Mouse (Mus musculus) neural tube, embryonic 14.5 days (tissue): Measurements from ENCODE around the gene Eif4a1. TPM values are rescaled to one million over a fixed set of nuclear protein-coding genes. Genes with fewer than 3 reads are reported as not detected.

Experiments
- ATAC-seq: fragments of 200-750 bp; cut with Nextera tagmentation; 2 replicates; pipeline ENCODE4 v1.8.0; 2017; ENCODE audit warnings: low read depth, mild to moderate bottlenecking, moderate TSS enrichment, moderate library complexity
- H3K27ac ChIP-seq: fragments of 300-500 bp; sonication (generic); 2 replicates; pipeline ENCODE4 v1.5.1; 2014; ENCODE audit warnings: low read depth, mild to moderate bottlenecking, control low read depth, low read length, moderate library complexity, mixed read lengths
- H3K27me3 ChIP-seq: fragments of 300-500 bp; sonication (generic); 2 replicates; pipeline ENCODE4 v1.6.1; 2014; ENCODE audit warnings: low read length; ENCODE audit not compliant: control insufficient read depth, insufficient read depth
- H3K36me3 ChIP-seq: fragments of 300-500 bp; sonication (generic); 2 replicates; pipeline ENCODE4 v1.6.1; 2014; ENCODE audit warnings: low read length, mixed read lengths; ENCODE audit not compliant: control insufficient read depth, insufficient read depth
- H3K4me1 ChIP-seq: fragments of 300-500 bp; sonication (generic); 2 replicates; pipeline ENCODE4 v1.6.1; 2014; ENCODE audit warnings: low read length; ENCODE audit not compliant: control insufficient read depth, insufficient read depth
- H3K4me2 ChIP-seq: fragments of 300-500 bp; sonication (generic); 2 replicates; pipeline ENCODE4 v1.6.1; 2014; ENCODE audit warnings: mild to moderate bottlenecking, low read depth, low read length, control low read depth
- H3K4me3 ChIP-seq: fragments of 300-500 bp; sonication (generic); 2 replicates; pipeline ENCODE4 v1.5.1; 2014; ENCODE audit warnings: low read depth, low read length, control low read depth, mixed read lengths
- H3K9ac ChIP-seq: fragments of 300-500 bp; sonication (generic); replicated peaks from 2 replicates; pipeline ENCODE4 v1.6.1; 2014; ENCODE audit warnings: low read depth, mild to moderate bottlenecking, control low read depth, low read length, mixed read lengths
- H3K9me3 ChIP-seq: fragments of 300-500 bp; sonication (generic); 2 replicates; pipeline ENCODE4 v1.6.1; 2016; ENCODE audit warnings: low read length; ENCODE audit not compliant: control insufficient read depth
- WGBS: fragments of 180-500 bp; shearing (Covaris S2); extraction: QIAGEN DNeasy Blood & Tissue Kit; methylation state at CpG from one replicate; pipeline ENCODE4 v1.1.7; 2014; 5-methylcytosine and 5-hydroxymethylcytosine counted together
- polyA plus RNA-seq: library from polyadenylated mRNA; unstranded; fragments of >200 nt; fragmentation: Nextera tagmentation; extraction: Ambion mirVana; gene quantifications from 2 replicates; pipeline ENCODE4 v1.2.1, GENCODE M21; 2014

Eif4a1 gene
- polyA plus RNA-seq, 1 experiment from 2014 or later, result 643 TPM

GRCm38 (mm10) chr11:69670786-69671725, 1.2 kb downstream of the Eif4a1 start:
- peak overlapping the region; percentile 96 for H3K4me2 ChIP-seq
- no peaks in the 10 kb centered on the region for H3K27me3 ChIP-seq
- peak overlapping the region; percentile 93 for H3K27ac ChIP-seq
- 2% methylated on average over 60 of the region's 61 CpGs for WGBS
- H3K4me3 ChIP-seq, result peak overlapping the region; percentile 88
- H3K4me1 ChIP-seq, result peaks cover 19% of the 10 kb centered on the region
- peaks cover 60% of the 10 kb centered on the region for H3K36me3 ChIP-seq
- peak overlapping the region; percentile 79 for H3K9ac ChIP-seq
- H3K9me3 ChIP-seq, result no peaks in the 10 kb centered on the region
- ATAC-seq, result peak; percentile 66

GRCm38 (mm10) chr11:69666665-69667005, 5.6 kb downstream of the Eif4a1 start:
- Histone ChIP-seq H3K36me3 (peaks cover 56% of the 10 kb centered on the region), H3K9me3 (no peaks in the 10 kb centered on the region), H3K4me1 (peaks cover 21% of the 10 kb centered on the region), H3K9ac (no peak overlapping the region), H3K4me3 (no peak overlapping the region), H3K27me3 (no peaks in the 10 kb centered on the region), H3K27ac (no peak overlapping the region), H3K4me2 (no peak overlapping the region)
- 92% methylated on average over 3 of the region's 3 CpGs for WGBS
- no peak for ATAC-seq

- H3K4me3 ChIP-seq, result no peak within 1 kb of the TSS
Observed at GRCm38 (mm10) chr11:69665961-69666664, 6.1 kb downstream of the Eif4a1 start, which contains the start of gene Cd68. TSS of gene Cd68 (minus strand) at chr11:69666153.

GRCm38 (mm10) chr11:69665457-69665960, 6.7 kb downstream of the Eif4a1 start:
- no peak overlapping the region for H3K9ac ChIP-seq
- H3K36me3 ChIP-seq, result peaks cover 56% of the 10 kb centered on the region
- no peaks in the 10 kb centered on the region for H3K9me3 ChIP-seq
- H3K27me3 ChIP-seq, result no peaks in the 10 kb centered on the region
- H3K4me1 ChIP-seq, result peaks cover 23% of the 10 kb centered on the region
- H3K4me2 ChIP-seq, result no peak overlapping the region
- 80% methylated on average over 9 of the region's 9 CpGs for WGBS
- no peak for ATAC-seq
- H3K4me3 ChIP-seq, result no peak overlapping the region
- no peak overlapping the region for H3K27ac ChIP-seq

More at GRCm38 (mm10) chr11:69665961-69666664, 6.1 kb downstream of the Eif4a1 start, which contains the start of gene Cd68:
- Histone ChIP-seq H3K4me1 (peaks cover 26% of the 10 kb centered on the region), H3K27ac (no peak within 1 kb of the TSS), H3K4me2 (no peak within 1 kb of the TSS), H3K9me3 (no peaks in the 10 kb centered on the region), H3K27me3 (no peaks in the 10 kb centered on the region), H3K9ac (no peak within 1 kb of the TSS), H3K36me3 (peaks cover 56% of the 10 kb centered on the region)
- 36% methylated on average over 7 of the region's 7 CpGs for WGBS
- no peak for ATAC-seq

GRCm38 (mm10) chr11:69664841-69665240, 7.4 kb downstream of the Eif4a1 start:
- H3K36me3 ChIP-seq, result peaks cover 54% of the 10 kb centered on the region

GRCm38 (mm10) chr11:69663795-69664194, 8.4 kb downstream of the Eif4a1 start:
- H3K4me2 ChIP-seq, result no peak overlapping the region
- H3K9me3 ChIP-seq, result no peaks in the 10 kb centered on the region
- no peak overlapping the region for H3K4me3 ChIP-seq
- ATAC-seq, result no peak
- peaks cover 48% of the 10 kb centered on the region for H3K36me3 ChIP-seq
- 0 out of 2 replicates have a peak overlapping the region, but pooled peaks have one; percentile 82 for H3K27ac ChIP-seq
- no peaks in the 10 kb centered on the region for H3K27me3 ChIP-seq
- 85% methylated on average over 6 of the region's 6 CpGs for WGBS
- H3K9ac ChIP-seq, result no peak overlapping the region
- peaks cover 10% of the 10 kb centered on the region; the same call in 1 of the 2 replicates for H3K4me1 ChIP-seq

More at GRCm38 (mm10) chr11:69664841-69665240, 7.4 kb downstream of the Eif4a1 start:
- Histone ChIP-seq H3K4me1 (peaks cover 16% of the 10 kb centered on the region), H3K9me3 (no peaks in the 10 kb centered on the region), H3K4me2 (no peak overlapping the region), H3K4me3 (no peak overlapping the region), H3K27ac (no peak overlapping the region), H3K27me3 (no peaks in the 10 kb centered on the region), H3K9ac (no peak overlapping the region)
- ATAC-seq, result no peak
- 96% methylated on average over 7 of the region's 7 CpGs for WGBS

- H3K36me3 ChIP-seq, result peaks cover 47% of the 10 kb centered on the region
- 66% methylated on average over 13 of the region's 13 CpGs for WGBS
Observed at GRCm38 (mm10) chr11:69662967-69663671, 9.1 kb downstream of the Eif4a1 start.

GRCm38 (mm10) chr11:69662213-69662966, 9.8 kb downstream of the Eif4a1 start, which contains the start of gene Mpdu1:
TSS of gene Mpdu1 (minus strand) at chr11:69662642.
- no peaks in the 10 kb centered on the region for H3K9me3 ChIP-seq
- H3K36me3 ChIP-seq, result peaks cover 43% of the 10 kb centered on the region
- WGBS, result under 1% methylated on average over 48 of the region's 48 CpGs
- peak within 1 kb of the TSS; percentile 51 for H3K9ac ChIP-seq
- H3K4me3 ChIP-seq, result peak within 1 kb of the TSS; percentile 45
- ATAC-seq, result peak; percentile 95
- H3K4me1 ChIP-seq, result peaks cover 10% of the 10 kb centered on the region; the same call in 1 of the 2 replicates
- peak within 1 kb of the TSS; percentile 56 for H3K4me2 ChIP-seq
- H3K27ac ChIP-seq, result peak within 1 kb of the TSS; percentile 82
- H3K27me3 ChIP-seq, result no peaks in the 10 kb centered on the region

More at GRCm38 (mm10) chr11:69662967-69663671, 9.1 kb downstream of the Eif4a1 start:
- peaks cover 10% of the 10 kb centered on the region; the same call in 1 of the 2 replicates for H3K4me1 ChIP-seq
- peak overlapping the region; percentile 82 for H3K27ac ChIP-seq
- peak overlapping the region; percentile 51; the same call in 1 of the 2 replicates for H3K9ac ChIP-seq
- ATAC-seq, result peak; percentile 13
- H3K27me3 ChIP-seq, result no peaks in the 10 kb centered on the region
- peak overlapping the region; percentile 45 for H3K4me3 ChIP-seq
- H3K4me2 ChIP-seq, result peak overlapping the region; percentile 56
- no peaks in the 10 kb centered on the region for H3K9me3 ChIP-seq
